Mouse (Mus musculus): Measurements from ENCODE around the gene Aatf.

DNA sequence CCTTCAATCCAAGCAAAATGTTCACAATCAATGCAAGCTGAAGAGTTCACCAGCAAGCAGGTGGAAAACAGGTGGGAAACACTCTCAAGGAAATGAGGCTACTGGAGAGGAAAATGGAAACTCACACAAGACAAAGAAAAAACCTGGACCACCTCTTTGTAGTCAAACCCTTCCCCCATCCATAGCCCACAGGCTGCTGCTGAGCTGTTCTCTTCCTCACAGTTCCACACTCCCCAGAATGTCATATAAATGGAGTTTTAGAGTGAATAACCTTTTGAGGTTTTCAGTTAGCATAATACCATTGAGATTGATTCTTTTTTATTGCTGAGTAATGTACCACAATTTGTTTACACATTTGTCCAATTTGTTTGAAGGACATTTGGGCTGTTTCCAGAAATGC is 16.4 kb downstream of the Aatf start:
- TF ChIP-seq CTCF (IDR thresholded peaks at IDR 0.05; ENCODE audit: borderline replicate concordance, insufficient read depth, low read length) (no peak), POLR2A (IDR thresholded peaks at IDR 0.05; ENCODE audit: low read depth, low read length) (no peak)
